Mouse (Mus musculus) cerebellum, adult 11-12 months (tissue): Measurements from ENCODE around the gene Oscp1.

Experiments used
- DNase-seq: peaks from one replicate; pipeline ENCODE4 v3.0.0; 2022

Gene Oscp1

DNA sequence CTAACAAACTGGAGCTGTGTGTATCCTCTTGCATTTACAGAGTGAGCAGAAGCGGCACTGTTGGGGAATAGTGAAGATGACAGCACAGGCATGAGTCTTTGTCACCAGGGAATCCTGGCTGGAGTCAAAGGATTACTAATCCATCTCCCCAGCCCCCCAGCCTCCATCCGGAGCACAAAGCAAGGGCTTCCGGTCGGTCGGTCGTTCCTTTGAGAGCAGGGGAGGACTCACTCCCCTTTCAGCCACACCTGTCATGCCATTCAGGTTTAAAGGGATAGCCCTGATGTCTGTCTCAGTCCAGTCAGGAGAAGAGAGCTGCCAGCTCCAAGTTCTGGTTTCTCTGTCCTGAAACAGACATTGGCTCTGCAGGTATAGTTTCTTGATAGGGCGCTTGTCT lies 52.8 kb downstream of the Oscp1 start:
- no peak for DNase-seq

DNA sequence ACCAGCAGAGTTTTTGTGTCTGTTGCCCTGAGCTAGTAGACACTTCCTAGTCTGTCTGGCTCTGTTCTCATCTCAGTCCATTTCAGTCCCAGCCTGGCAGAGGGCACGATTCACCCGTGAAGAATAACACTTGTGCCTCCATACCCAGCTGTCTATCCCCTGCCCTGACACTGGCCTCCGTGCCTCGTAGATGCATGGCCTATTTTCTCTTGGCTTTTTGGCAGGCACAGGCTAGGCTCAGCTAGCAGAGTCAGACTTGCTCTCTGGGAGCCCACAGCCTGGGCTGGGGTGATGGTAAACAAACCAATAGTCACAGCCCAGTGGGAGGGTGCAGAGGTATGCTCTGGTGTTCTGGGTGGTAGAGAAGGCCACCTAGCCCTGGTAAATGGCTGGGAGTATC lies 54.9 kb downstream of the Oscp1 start:
- DNase-seq: peak; percentile 80

DNA sequence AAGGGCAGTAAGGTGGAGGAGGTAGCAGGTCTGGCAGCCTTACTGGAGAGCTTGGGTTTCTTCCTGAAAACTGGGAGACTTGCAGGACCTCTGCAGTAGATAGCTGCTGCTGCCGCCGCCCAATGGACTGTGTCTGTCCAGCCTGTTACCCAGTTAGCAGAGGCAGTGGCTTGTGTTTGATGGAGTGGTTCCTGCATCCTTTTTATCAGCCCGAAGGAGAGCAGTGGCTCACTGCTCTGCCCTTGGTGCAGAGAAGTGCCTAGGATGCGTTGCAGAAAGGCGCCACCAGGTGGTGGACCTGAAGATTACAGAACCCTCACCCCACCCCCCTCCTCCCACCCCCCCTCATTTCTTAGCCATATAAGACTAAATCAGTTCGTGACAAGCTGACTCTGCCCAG lies 55.6 kb downstream of the Oscp1 start:
- DNase-seq: peak; percentile 71

DNA sequence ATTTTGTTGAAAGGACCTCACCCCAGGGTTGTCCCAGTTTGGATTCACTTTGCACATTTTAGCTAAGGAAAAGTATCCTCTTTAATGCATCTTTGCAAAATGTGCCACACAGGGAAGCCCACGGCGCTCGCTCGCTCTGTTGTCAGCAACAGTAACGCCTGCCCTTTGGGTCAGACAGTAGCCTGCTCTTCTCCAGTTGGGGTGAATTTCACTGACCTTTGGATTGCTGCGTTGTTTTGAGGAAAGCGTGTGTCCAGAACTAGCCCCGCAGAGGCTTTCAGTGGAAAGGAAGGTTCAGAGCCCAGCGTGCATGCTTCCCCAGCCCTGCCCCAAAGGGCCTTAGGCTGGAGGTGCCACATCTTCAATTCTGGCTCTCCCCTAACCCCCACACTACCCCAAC lies 57.0 kb downstream of the Oscp1 start:
- no peak for DNase-seq

DNA sequence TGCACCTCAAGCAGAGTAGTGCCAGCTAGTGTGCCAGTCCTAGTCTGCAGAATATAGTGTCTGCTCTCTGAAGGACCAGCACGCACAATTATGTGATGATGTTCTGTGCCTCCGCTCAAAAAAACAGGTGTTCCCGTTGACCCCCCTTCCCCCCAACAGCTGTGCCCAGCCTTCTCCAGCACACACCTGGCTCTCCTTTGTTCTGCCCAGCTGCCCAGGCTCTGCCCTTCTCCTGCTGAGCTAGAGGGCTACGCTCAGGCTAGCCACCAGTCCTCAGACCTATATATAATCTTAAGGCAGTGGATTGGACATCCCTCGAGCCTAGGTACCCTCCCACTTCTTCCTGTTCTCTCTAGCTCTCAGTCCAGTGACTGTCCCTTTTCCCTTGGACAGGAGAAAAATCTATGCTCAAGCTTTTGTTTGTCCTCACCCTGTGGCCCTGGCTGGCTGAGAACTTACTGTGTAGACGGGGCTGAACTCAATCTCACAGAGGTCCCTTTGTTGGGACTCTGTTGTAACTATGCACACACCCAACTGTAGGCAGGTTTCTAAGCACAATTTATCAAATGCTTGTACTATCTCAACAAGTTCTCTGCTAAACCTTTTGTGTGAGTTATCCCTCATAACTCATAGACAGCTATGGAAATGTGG lies 57.6 kb downstream of the Oscp1 start:
- no peak for DNase-seq

DNA sequence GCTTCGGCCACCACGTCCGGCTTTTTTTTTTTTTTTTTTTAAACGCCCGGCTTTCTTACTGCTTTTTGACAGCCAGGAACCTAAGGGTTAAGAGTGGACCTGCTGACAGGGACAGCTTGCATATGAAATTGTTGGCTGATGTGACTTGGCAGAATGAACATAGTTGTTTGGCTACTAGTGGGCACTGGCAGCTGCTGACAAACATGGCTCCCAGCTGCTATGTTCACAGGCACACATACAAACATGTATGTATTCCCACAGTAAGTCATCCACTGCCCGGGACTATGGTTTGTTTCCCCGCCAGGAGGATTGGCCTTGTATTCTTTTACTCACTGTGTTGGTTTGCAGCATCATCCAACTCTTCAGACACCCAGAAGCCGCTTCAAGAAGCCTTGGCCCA lies 58.8 kb downstream of the Oscp1 start:
- DNase-seq: peak; percentile 54

DNA sequence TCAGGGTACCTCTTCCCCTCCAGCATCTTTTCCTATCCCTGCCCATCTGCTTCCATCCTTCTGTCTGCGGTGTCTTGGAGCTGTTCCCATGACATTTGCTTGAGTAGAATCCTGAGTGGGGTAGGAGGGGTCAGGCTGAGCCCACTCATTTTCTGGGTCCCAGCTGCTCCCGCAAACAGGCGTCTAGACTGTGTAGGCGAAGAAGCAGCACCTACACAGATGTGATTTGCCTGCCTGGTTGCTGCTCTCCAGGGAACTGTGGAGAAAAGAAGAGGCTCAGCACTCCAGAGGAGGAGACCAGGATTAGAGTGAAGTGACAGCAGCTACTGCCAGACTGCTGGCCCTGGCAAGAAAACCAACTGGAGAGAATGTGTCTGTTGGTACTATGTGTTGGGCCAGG lies 60.3 kb downstream of the Oscp1 start:
- DNase-seq: peak; percentile 78

DNA sequence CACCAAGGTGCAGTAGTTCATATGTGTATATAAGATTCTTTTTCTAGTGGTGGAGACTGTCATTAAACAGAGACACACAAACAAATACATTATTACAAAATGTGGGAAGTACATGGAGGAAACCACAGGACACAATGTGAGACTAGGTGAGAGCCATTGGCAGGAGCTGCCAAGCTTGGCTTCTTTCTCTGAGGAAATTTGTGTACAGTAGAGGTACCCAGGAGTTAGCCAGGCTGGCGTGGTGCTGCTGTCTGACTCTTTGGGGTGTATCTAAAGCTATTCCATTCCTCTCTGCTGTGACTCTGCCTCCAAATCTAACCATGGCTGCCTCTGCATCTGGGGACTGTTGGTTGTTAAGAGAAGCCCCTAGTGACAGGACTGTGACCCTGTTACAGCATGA lies 60.7 kb downstream of the Oscp1 start:
- DNase-seq: peak; percentile 68

DNA sequence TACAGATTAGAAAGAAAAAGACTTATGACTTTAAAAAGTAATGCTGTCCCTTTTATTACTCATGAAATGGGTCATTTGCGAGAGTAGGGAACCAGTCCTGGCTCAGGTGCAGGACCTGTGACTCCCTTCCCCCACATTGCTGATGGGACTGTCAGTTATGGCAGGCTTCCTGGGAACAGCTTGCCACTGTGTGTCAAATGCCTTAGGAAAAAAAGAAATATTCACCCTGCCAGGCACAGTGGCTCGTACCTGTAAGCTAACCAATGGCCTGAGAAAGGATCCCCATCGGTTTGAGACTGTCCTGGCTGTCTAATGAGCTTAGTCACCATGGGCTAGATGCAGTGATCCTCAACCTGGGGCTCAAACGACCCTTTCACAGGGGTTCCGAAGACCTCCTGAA lies 61.7 kb downstream of the Oscp1 start:
- peak; percentile 90 for DNase-seq

DNA sequence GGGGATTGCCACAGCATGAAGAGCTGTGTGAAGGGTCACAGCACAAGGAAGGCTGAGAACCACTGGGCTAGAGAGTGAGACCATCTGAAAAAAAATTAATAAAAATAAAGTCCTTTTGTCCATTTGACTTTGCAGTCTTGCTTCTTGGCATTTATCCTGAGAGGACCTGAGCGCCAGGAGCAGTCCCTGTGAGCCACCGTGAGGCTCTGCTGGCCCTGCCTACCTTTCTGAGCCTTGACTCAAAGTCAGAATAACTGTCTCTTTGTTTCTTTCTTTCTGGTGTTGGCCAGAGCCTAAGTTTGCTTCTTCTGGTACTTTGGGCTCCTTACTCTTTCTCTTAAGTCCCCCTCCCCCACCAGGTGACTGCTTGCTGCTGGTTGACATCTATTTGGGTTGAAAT lies 62.1 kb downstream of the Oscp1 start:
- DNase-seq: peak; percentile 60

DNA sequence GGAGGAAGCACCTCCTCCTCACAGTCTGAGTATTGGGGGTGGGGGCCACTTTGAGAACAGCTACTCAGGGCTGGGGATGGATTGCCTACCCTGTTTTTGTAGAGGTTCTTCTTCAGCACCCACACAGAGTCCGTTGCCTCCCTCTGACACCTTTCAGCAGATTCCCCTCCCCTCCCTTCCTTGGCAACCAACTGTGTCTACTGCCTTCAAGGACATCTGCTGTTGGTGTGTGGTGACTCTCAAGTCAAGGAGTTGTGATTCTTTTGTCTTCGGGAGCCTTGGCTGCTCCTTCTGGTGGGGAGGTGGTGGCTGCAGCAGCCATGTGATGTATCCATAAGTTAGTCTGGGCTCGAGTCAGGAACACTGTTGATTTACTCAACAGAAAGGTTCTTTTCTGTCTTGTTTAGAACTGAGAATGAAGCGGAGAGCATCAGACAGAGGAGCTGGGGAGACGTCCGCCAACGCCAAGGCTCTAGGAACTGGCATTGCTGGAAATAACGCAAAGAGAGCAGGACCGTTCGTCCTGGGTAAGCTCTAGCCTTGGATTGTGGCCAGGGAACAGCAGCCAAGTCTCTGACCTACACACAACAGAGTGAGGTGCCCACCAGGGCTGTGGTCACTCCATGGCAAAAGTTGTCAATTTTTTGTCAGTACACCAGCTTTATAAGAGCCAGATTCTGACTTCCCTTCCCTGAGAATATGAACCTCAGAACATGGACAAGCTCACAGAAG lies 65.1 kb downstream of the Oscp1 start:
- peak; percentile 63 for DNase-seq

DNA sequence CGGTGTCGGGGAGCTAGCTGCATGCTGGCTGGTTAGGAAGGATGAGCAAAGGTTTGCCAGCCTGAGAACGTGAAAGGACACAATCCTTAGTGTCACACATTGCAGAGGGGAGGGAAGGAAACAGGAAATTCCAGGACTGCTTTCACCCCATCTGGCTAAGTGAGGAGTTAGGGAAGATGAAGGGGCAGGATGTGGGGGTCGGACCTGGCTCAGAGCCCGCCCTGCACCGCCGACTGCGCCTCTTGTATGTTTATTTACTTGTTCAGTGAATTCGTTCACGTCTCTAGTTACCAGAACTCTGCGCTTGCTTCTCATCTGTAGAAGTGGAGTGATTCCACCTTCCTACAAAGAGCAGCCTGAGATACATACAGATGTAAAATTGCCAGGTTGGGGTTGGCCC lies 72.1 kb downstream of the Oscp1 start:
- no peak for DNase-seq

DNA sequence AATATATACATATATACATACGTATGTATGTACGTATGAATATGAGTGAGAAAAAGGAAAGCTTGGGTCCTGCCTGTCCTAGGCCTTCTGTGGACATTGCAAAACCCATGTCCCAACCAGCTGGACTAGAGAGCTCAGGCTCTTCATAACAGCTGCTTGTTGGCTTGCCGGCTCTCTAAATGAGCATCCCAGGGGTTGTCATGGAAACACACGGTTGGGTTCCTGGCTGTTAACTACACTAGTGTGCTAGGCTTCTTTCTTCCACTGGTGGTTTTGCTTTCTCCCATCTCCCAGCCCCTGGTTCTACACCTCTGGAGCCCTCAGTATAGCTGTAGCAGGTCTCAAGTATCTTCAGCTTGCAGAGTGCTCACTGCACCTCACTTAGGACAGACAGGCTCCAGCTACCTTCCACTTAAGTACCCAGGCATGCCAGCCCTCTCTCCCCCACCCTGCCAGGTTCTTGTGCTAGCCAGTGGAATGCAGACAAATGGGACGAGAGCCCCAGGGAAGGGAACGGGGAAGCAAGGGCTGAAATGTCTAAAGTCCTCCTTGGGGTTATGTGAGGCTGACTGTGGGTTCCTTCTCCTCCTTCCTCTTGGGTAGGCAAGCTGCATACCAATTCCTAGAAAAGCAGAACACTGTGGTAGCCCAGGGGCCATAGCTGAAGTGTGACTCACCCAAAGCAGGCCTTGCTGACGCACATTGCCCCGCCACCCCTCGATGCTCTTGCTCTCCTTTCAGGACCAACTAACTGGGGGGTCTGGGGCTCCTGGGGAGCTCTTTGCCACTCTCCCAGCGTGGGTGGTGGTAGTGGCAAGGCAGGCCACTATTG lies 73.1 kb downstream of the Oscp1 start:
- no peak for DNase-seq

DNA sequence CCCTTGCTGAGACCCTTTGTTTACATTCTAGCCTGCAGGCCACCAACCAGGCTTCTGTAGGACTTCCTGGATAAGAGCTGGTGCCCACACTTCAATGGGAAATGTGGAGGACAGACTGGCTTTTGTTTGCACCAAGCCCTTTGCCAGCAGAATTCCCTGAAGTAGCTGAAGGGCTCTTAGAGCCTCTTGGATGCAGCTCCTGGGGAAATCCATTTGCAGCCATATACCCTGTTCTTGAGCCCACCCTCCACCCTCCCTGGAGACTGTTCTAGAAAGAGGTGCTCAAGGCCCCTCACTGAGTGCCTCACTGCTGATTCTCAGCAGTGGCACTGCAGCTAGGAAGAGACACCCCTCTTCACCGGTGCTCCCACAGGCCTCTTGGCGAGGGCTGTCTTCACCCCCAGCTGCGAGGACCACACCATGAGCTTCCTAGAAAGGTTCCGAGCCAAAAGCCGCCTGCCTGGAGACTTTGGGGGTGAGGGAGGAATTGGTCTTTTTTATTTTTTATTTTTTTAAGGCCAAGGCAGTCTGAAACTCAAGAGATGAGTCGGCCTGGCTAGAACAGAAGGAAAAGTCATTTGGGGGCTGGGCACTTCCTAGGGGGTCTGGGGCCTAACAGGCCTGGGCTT lies 74.4 kb downstream of the Oscp1 start:
- no peak for DNase-seq

DNA sequence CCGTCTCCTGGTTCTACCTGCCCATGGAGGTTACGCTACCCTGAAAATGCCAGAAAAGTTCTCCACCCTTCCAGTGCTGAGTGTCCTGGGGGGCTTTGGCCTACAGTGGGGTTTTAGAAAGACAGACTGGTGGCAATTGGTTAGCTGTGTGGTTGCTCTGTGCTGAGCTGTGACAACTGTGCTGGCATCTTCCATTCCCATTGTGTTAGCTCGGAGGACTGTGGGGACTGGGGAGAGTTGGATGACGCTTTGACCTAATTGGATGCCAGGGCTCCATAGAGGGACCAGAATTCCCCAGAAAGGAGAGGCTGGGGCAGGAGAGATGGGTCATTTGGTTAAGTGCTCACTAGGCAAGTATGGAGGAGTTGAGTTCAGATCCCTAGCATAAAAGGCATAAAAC lies 75.9 kb downstream of the Oscp1 start:
- DNase-seq: no peak

DNA sequence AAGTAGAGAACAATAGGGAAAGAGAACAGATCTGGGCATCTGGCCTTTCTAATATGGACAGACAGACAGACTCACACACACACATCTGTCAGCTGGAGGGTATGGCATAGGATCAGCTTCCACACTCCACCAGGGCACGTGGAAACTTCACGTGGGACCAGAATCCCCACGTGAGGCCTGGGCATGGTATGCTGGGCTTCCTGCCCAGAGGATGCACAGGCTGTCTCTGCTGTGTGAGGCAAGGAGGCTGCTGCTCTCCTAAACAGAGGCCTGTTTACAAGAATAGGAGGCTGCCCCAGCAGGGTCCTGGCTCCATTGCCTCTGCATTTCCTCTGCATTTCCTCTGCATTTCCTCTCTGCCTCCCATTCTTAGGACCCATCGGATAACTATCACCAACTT lies 76.3 kb downstream of the Oscp1 start:
- DNase-seq: peak; percentile 54

DNA sequence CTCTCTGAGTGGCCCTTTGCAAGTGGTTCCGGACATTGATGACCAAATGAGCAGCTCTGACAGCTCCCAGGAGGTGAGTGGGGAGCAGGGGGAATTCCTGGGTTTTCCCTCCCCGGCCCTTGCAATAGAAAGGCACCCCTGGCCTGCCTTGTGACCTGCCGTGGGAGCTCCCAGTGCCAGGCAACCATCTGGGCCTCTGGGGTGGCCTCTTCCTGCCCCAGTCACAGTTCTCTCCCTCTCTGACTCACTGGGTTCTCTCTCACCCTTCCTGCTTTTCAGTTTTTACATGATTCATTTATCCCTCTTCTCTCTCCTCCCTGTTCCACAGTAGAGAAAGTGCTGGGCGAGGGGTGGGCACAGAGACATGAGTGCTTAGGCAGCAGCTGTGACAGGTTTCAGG lies 79.4 kb downstream of the Oscp1 start:
- no peak for DNase-seq

DNA sequence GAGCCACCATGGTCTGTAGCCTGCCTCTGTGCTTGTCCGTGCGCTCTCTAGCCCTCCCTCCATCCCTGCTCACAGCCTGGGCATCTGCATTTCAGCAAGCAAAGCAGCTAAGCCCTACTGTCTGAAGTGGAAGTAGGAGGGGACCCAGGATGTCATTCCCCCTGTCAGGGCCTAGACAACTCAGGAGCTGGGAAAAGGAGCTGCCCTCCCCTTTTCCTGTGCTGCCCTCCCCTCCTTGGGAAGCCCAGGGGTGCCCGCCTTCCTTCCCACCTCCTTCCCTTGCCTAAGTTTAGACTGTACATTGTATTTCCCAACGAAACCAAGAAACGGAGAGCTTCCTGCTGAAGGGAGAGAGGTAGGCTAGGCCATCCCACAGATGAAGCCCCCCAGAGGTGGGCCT lies 82.7 kb downstream of the Oscp1 start:
- DNase-seq: no peak
